In genomic region chr9:41084191-41084901, GRCm38 (mm10) we compare ENCODE assay signal across 8 mouse cellular contexts.
DNase-seq lines count a peak whose midpoint lies in the region; ATAC-seq lines count a peak whose summit lies in the region.

No protein-coding gene starts in this region.

- no peaks in the 10 kb centered on the region for H3K9me3 ChIP-seq in heart, embryonic 11.5 days (replicated peaks; ENCODE audit: control insufficient read depth, low read length)

- H3K4me3 ChIP-seq in heart, embryonic 11.5 days (ENCODE audit: low read depth, low read length) = no peak overlapping the region

- WGBS in heart, embryonic 11.5 days (ENCODE audit: insufficient replicate concordance) = 12% methylated on average over 11 of the region's 11 CpGs

- peak overlapping the region; percentile 23; the same call in 1 of the 2 replicates for H3K9ac ChIP-seq in heart, embryonic 11.5 days (ENCODE audit: low read depth, low read length)

- H3K27me3 ChIP-seq in heart, embryonic 11.5 days (ENCODE audit: control insufficient read depth, insufficient read depth, low read length) = no peaks in the 10 kb centered on the region

- ATAC-seq in cerebellum, adult (ENCODE audit: insufficient number of reproducible peaks, low FRiP score, low TSS enrichment) = no peak
- peak; percentile 39; the same call in 1 of the 2 replicates for ATAC-seq in heart, embryonic 11.5 days (replicated peaks; ENCODE audit: insufficient number of reproducible peaks, low FRiP score, low TSS enrichment)
- ATAC-seq in neutrophil, adult 5-6 weeks (ENCODE audit: extremely low read depth, insufficient number of reproducible peaks, low FRiP score, poor library complexity, severe bottlenecking) = peak; percentile 24; the same call in 1 of the 2 replicates

- H3K4me1 ChIP-seq in heart, embryonic 11.5 days (ENCODE audit: control insufficient read depth, insufficient read depth, low read length) = peaks cover 44% of the 10 kb centered on the region

- peak overlapping the region; percentile 41 for H3K27ac ChIP-seq in heart, embryonic 11.5 days (ENCODE audit: low read depth, low read length)

- peak; percentile 51 for DNase-seq in cerebellum, adult 9-10 months
- DNase-seq in CD4-positive, CD25-positive, alpha-beta regulatory T cell, adult 2 months (ENCODE audit: low read depth, low spot score) = peak; percentile 76
- peak; percentile 53 for DNase-seq in kidney, postnatal 10 days
- no peak for DNase-seq in right cerebral cortex, postnatal 4 days
- no peak for DNase-seq in right cerebral cortex, postnatal 25 days

- H3K36me3 ChIP-seq in heart, embryonic 11.5 days (ENCODE audit: control insufficient read depth, insufficient read depth, low read length) = no peaks in the 10 kb centered on the region

- H3K4me2 ChIP-seq in heart, embryonic 11.5 days = peak overlapping the region; percentile 6; the same call in 1 of the 2 replicates

Comparison
In these comparisons a context has a peak if more than half of its experiments do, and no peak if none do; other contexts are left out.
1. DNase-seq: peak in cerebellum, adult 9-10 months (single experiment), CD4-positive, CD25-positive, alpha-beta regulatory T cell, adult 2 months (single experiment) and kidney, postnatal 10 days (single experiment); none in right cerebral cortex, postnatal 4 days (single experiment) and right cerebral cortex, postnatal 25 days (single experiment).